Mouse (Mus musculus): ENCODE measurements around the gene Tmem63a. TPM values are rescaled to one million over a fixed set of nuclear protein-coding genes. Genes with fewer than 3 reads are reported as not detected.
"Not testable (repeated sequence)": the region's sequence is repeated elsewhere in the genome, so short reads cannot be mapped to it uniquely, and the experiment has no call there.

Tmem63a gene
- total RNA-seq, 2 experiments from 2014 or later: 15.4 to 16.3 TPM

- no peak overlapping the region for H3K4me3 ChIP-seq
- DNase-seq (ENCODE audit: extremely low spot score in 1 of 2, low spot score in 2 of 2): no peak
- H3K27ac ChIP-seq: no peak overlapping the region
- no peak for TF ChIP-seq CTCF (IDR thresholded peaks at IDR 0.05)
- intact Hi-C loops (cut with DNase I): no loop called here
Observed at GRCm38 (mm10) chr1:180931106-180931505, 11.0 kb upstream of the Tmem63a start.

- Histone ChIP-seq H3K4me3 (no peak overlapping the region), H3K27ac (no peak overlapping the region)
- intact Hi-C loops (cut with DNase I): no loop called here
- no peak; the same call in 1 of the 2 replicates for TF ChIP-seq CTCF (IDR thresholded peaks at IDR 0.05)
- DNase-seq (ENCODE audit: extremely low spot score in 1 of 2, low spot score in 2 of 2): no peak
Observed at GRCm38 (mm10) chr1:180933659-180934058, 8.5 kb upstream of the Tmem63a start.

- TF ChIP-seq CTCF (IDR thresholded peaks at IDR 0.05): no peak
- intact Hi-C loops (cut with DNase I): no loop called here
- H3K27ac ChIP-seq: no peak within 1 kb of the TSS
- DNase-seq (ENCODE audit: extremely low spot score in 1 of 2, low spot score in 2 of 2): no peak
- no peak within 1 kb of the TSS for H3K4me3 ChIP-seq
Observed at GRCm38 (mm10) chr1:180934467-180935419, 7.4 kb upstream of the Tmem63a start, which contains the start of gene Lefty1. TSS of gene Lefty1 (plus strand) at chr1:180935022.

GRCm38 (mm10) chr1:180936610-180937398 lies 5.3 kb upstream of the Tmem63a start:
- not testable (repeated sequence) for DNase-seq (ENCODE audit: extremely low spot score in 1 of 2, low spot score in 2 of 2)

GRCm38 (mm10) chr1:180937631-180938030 lies 4.5 kb upstream of the Tmem63a start:
- H3K27ac ChIP-seq; DNase-seq (ENCODE audit: extremely low spot score in 1 of 2, low spot score in 2 of 2); intact Hi-C loops (cut with DNase I); H3K4me3 ChIP-seq: not testable (repeated sequence)

More at GRCm38 (mm10) chr1:180936610-180937398, 5.3 kb upstream of the Tmem63a start:
- H3K27ac ChIP-seq; intact Hi-C loops (cut with DNase I); H3K4me3 ChIP-seq: not testable (repeated sequence)

GRCm38 (mm10) chr1:180938781-180939180 lies 3.4 kb upstream of the Tmem63a start:
- intact Hi-C loops (cut with DNase I); H3K27ac ChIP-seq; H3K4me3 ChIP-seq; DNase-seq (ENCODE audit: extremely low spot score in 1 of 2, low spot score in 2 of 2): not testable (repeated sequence)

GRCm38 (mm10) chr1:180940776-180941460 lies 1.2 kb upstream of the Tmem63a start:
- H3K27ac ChIP-seq: no peak overlapping the region; the same call in 1 of the 2 replicates
- intact Hi-C loops (cut with DNase I): no loop called here
- H3K4me3 ChIP-seq: no peak overlapping the region
- TF ChIP-seq CTCF (IDR thresholded peaks at IDR 0.05): no peak
- DNase-seq (ENCODE audit: extremely low spot score in 1 of 2, low spot score in 2 of 2): no peak

- peak overlapping the region; percentile 64 for H3K4me3 ChIP-seq
- TF ChIP-seq CTCF (IDR thresholded peaks at IDR 0.05): no peak
- H3K27ac ChIP-seq: peak overlapping the region; percentile 72
- intact Hi-C loops (cut with DNase I): no loop called here
- DNase-seq (ENCODE audit: extremely low spot score in 1 of 2, low spot score in 2 of 2): no peak
Observed at GRCm38 (mm10) chr1:180941726-180942125, 418 bp upstream of the Tmem63a start.

- peak overlapping the region; percentile 72 for H3K27ac ChIP-seq
- no peak for TF ChIP-seq CTCF (IDR thresholded peaks at IDR 0.05)
- peak overlapping the region; percentile 64 for H3K4me3 ChIP-seq
- intact Hi-C loops (cut with DNase I): no loop called here
- no peak for DNase-seq (ENCODE audit: extremely low spot score in 1 of 2, low spot score in 2 of 2)
Observed at GRCm38 (mm10) chr1:180943032-180943644, 994 bp downstream of the Tmem63a start.

- intact Hi-C loops (cut with DNase I): no loop called here
- no peak for DNase-seq (ENCODE audit: extremely low spot score in 1 of 2, low spot score in 2 of 2)
- no peak overlapping the region for H3K4me3 ChIP-seq
- TF ChIP-seq CTCF (IDR thresholded peaks at IDR 0.05): no peak; the same call in 1 of the 2 replicates
- peak overlapping the region; percentile 47; the same call in 1 of the 2 replicates for H3K27ac ChIP-seq
Observed at GRCm38 (mm10) chr1:180943896-180944295, 1.8 kb downstream of the Tmem63a start.

GRCm38 (mm10) chr1:180944553-180944952 lies 2.4 kb downstream of the Tmem63a start:
- H3K4me3 ChIP-seq: no peak overlapping the region
- intact Hi-C loops (cut with DNase I): no loop called here
- DNase-seq (ENCODE audit: extremely low spot score in 1 of 2, low spot score in 2 of 2): no peak
- H3K27ac ChIP-seq: peak overlapping the region; percentile 47; the same call in 1 of the 2 replicates
- no peak for TF ChIP-seq CTCF (IDR thresholded peaks at IDR 0.05)

Measured in left cerebral cortex, adult 2 months (tissue).